Mouse (Mus musculus): Measurements from ENCODE around the gene Vegfb. TPM values are rescaled to one million over a fixed set of nuclear protein-coding genes. Genes with fewer than 3 reads are reported as not detected.

Gene Vegfb
- polyA plus RNA-seq, 1 experiment, result 83.0 TPM

- Histone ChIP-seq H3K27me3 (replicated peaks; ENCODE audit: control insufficient read depth, insufficient read depth, low read length) (no peaks in the 10 kb centered on the region), H3K36me3 (ENCODE audit: control insufficient read depth, insufficient read depth, low read length) (no peaks in the 10 kb centered on the region), H3K4me1 (ENCODE audit: control insufficient read depth, insufficient read depth, low read length) (peaks cover 7% of the 10 kb centered on the region; the same call in 1 of the 2 replicates), H3K27ac (ENCODE audit: insufficient read depth, low read depth, low read length) (no peak overlapping the region), H3K4me3 (ENCODE audit: insufficient read depth, low read depth, low read length) (peak overlapping the region; percentile 19; the same call in 1 of the 2 replicates)
- no peak for DNase-seq
- WGBS, result 7% methylated on average over 58 of the region's 58 CpGs
- TF ChIP-seq CTCF (conservative IDR thresholded peaks at IDR 0.05; ENCODE audit: insufficient read depth, insufficient read length, low read depth, low read length), result no peak
- TF ChIP-seq POLR2A (IDR thresholded peaks at IDR 0.05; ENCODE audit: low read depth, low read length), result no peak
Measured at GRCm38 (mm10) chr19:6933436-6934194, 53.8 kb downstream of the Vegfb start.

DNA sequence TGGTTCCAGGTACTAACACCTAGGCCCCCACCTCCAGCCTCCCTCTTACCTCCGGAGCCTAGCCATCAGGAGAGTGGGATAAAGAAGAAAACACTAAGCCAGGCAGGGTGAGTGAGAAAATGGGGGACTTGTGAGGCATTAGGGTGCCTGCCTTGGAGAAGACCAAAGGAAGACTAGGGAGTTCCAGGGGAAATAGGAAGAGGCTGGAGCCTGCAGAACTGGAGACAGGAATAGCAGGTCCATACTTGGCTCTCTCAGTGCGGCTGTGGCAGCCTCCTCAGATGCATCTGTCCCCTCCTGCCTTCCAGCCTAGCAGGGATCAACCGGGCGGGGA is 54.4 kb downstream of the Vegfb start:
- H3K36me3 ChIP-seq (ENCODE audit: control insufficient read depth, insufficient read depth, low read length), result no peaks in the 10 kb centered on the region
- H3K4me3 ChIP-seq (ENCODE audit: insufficient read depth, low read depth, low read length), result no peak overlapping the region
- H3K27me3 ChIP-seq (replicated peaks; ENCODE audit: control insufficient read depth, insufficient read depth, low read length), result no peaks in the 10 kb centered on the region
- H3K27ac ChIP-seq (ENCODE audit: insufficient read depth, low read depth, low read length), result no peak overlapping the region
- 0 out of 2 replicates have a peak, but pooled peaks cover 4% of the 10 kb centered on the region for H3K4me1 ChIP-seq (ENCODE audit: control insufficient read depth, insufficient read depth, low read length)
- no peak for TF ChIP-seq CTCF (conservative IDR thresholded peaks at IDR 0.05; ENCODE audit: insufficient read depth, insufficient read length, low read depth, low read length)
- TF ChIP-seq POLR2A (IDR thresholded peaks at IDR 0.05; ENCODE audit: low read depth, low read length), result no peak
- DNase-seq, result no peak
- WGBS, result 74% methylated on average over 4 of the region's 4 CpGs

Other genes with a start within 250 kb of the Vegfb start
- 19.9 and 22.8 TPM in 2 replicates for gene Rps6ka4, start 147.0 kb downstream of the Vegfb start, polyA plus RNA-seq (2012; rRNA removed)
- 2.1 and 2.2 TPM in 2 replicates for gene Ccdc88b, start 129.4 kb downstream of the Vegfb start, polyA plus RNA-seq (2012; rRNA removed)
- 133 and 146 TPM in 2 replicates for gene Trmt112, start 78.0 kb downstream of the Vegfb start, polyA plus RNA-seq (2012; rRNA removed)
- 1,575 and 2,285 TPM in 2 replicates for gene Prdx5, start 77.5 kb downstream of the Vegfb start, polyA plus RNA-seq (2012; rRNA removed)
- gene Esrra, start 65.8 kb downstream of the Vegfb start, polyA plus RNA-seq (2012; rRNA removed), result 134 and 155 TPM in 2 replicates
- gene Catsperz, start 62.3 kb downstream of the Vegfb start, polyA plus RNA-seq (2012; rRNA removed), result 0.44 and 0.99 TPM in 2 replicates
- 0.07 and 0.08 TPM in 2 replicates for gene Kcnk4, start 53.1 kb downstream of the Vegfb start, polyA plus RNA-seq (2012; rRNA removed)
- 75.4 and 83.1 TPM in 2 replicates for gene Bad, start 45.8 kb downstream of the Vegfb start, polyA plus RNA-seq (2012; rRNA removed)
- gene Gpr137, start 45.2 kb downstream of the Vegfb start, polyA plus RNA-seq (2012; rRNA removed), result 78.4 and 91.7 TPM in 2 replicates
- gene Ppp1r14b, start 12.7 kb downstream of the Vegfb start, polyA plus RNA-seq (2012; rRNA removed), result 48.7 and 55.3 TPM in 2 replicates
- 40.2 and 53.7 TPM in 2 replicates for gene Plcb3, start 11.2 kb downstream of the Vegfb start, polyA plus RNA-seq (2012; rRNA removed)
- 96.3 and 136 TPM in 2 replicates for gene Fkbp2, start 7.2 kb downstream of the Vegfb start, polyA plus RNA-seq (2012; rRNA removed)
- gene Dnajc4, start 4.9 kb upstream of the Vegfb start, polyA plus RNA-seq (2012; rRNA removed), result 48.8 and 50.1 TPM in 2 replicates
- gene Nudt22, start 8.5 kb upstream of the Vegfb start, polyA plus RNA-seq (2012; rRNA removed), result 58.3 and 63.4 TPM in 2 replicates
- gene Trpt1, start 8.5 kb upstream of the Vegfb start, polyA plus RNA-seq (2012; rRNA removed), result 19.3 and 22.5 TPM in 2 replicates
- gene Fermt3, start 31.8 kb upstream of the Vegfb start, polyA plus RNA-seq (2012; rRNA removed), result 5.2 and 9.2 TPM in 2 replicates
- gene Stip1, start 52.3 kb upstream of the Vegfb start, polyA plus RNA-seq (2012; rRNA removed), result 40.6 and 51.4 TPM in 2 replicates
- 61.7 and 67.2 TPM in 2 replicates for gene Macrod1, start 69.2 kb upstream of the Vegfb start, polyA plus RNA-seq (2012; rRNA removed)
- gene Flrt1, start 118.1 kb upstream of the Vegfb start, polyA plus RNA-seq (2012; rRNA removed), result 23.1 and 25.1 TPM in 2 replicates
- gene Otub1, start 218.7 kb upstream of the Vegfb start, polyA plus RNA-seq (2012; rRNA removed), result 122 and 126 TPM in 2 replicates
- gene Cox8a, start 230.0 kb upstream of the Vegfb start, polyA plus RNA-seq (2012; rRNA removed), result 3,607 and 3,750 TPM in 2 replicates